Mouse (Mus musculus) T-cell, adult 66 days (primary cell): ENCODE data around the gene 3110018I06Rik. TPM values are rescaled to one million over a fixed set of nuclear protein-coding genes. Genes with fewer than 3 reads are reported as not detected.

ENCODE experiments used
- total RNA-seq, 2 experiments: library from RNA; stranded (reverse); gene quantifications; 3 replicates in 1 of 2; 4 replicates in 1 of 2; pipeline ENCODE4 v1.2.4; 2023

The 3110018I06Rik gene
- total RNA-seq, result not detected

DNA sequence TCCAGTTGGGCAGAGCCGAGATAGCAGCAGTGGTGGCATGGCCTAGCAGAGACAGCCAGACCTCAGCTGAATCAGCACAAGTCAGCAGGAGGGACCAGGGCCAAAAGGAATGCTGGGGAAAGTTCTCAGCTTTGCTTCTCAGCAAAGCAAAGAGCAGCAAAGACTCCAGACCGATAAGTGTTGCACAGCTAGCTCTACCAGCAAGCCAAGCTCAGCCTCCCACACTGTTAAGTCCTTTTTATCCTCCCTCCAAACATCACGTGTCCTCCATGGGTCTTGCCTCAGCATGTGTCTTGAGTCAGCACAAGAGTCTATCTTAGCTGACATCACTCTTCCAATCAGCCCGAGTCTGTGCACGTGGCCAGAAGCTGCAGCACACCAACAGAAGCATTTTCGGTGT, at the start of gene 3110018I06Rik:
Gene 3110018I06Rik (plus strand): TSS at position 262 of the 400 bp plus-strand sequence.

